Mouse (Mus musculus) liver, embryonic 11.5 days (tissue): ENCODE measurements at regions not wholly inside any gene's neighbourhood (a gene's known extent, or its start where the extent isn't known, plus 50 kb on each side); places are given as distances from the start of the nearest gene placed in this dataset.

Source experiments
- ATAC-seq: fragments of 200-750 bp; cut with Nextera tagmentation; replicated peaks from 2 replicates; pipeline ENCODE4 v1.8.0; 2017; ENCODE audit warnings: moderate number of reproducible peaks, mild to moderate bottlenecking, moderate TSS enrichment, moderate library complexity; ENCODE audit not compliant: low FRiP score
- DNase-seq: peaks from one replicate; pipeline ENCODE4 v3.0.0-alpha.2; 2017; ENCODE audit warnings: low spot score
- H3K27ac ChIP-seq: fragments of 300-500 bp; sonication (generic); 2 replicates; pipeline ENCODE4 v1.5.1; 2014; ENCODE audit warnings: mild to moderate bottlenecking, low read depth, low read length, control low read depth
- H3K27me3 ChIP-seq: fragments of 300-500 bp; sonication (generic); replicated peaks from 2 replicates; pipeline ENCODE4 v1.6.1; 2014; ENCODE audit warnings: low read length, mixed read lengths; ENCODE audit not compliant: control insufficient read depth, insufficient read depth
- H3K36me3 ChIP-seq: fragments of 300-500 bp; sonication (generic); 2 replicates; pipeline ENCODE4 v1.6.1; 2014; ENCODE audit warnings: mild to moderate bottlenecking, low read length, moderate library complexity, mixed read lengths; ENCODE audit not compliant: control insufficient read depth, insufficient read depth
- H3K4me1 ChIP-seq: fragments of 300-500 bp; sonication (generic); replicated peaks from 2 replicates; pipeline ENCODE4 v1.6.1; 2014; ENCODE audit warnings: low read length, mixed read lengths; ENCODE audit not compliant: control insufficient read depth, insufficient read depth
- H3K4me2 ChIP-seq: fragments of 300-500 bp; sonication (generic); 2 replicates; pipeline ENCODE4 v1.6.1; 2014; ENCODE audit warnings: mild to moderate bottlenecking, control low read depth, moderate library complexity
- H3K4me3 ChIP-seq: fragments of 300-500 bp; sonication (generic); 2 replicates; pipeline ENCODE4 v1.5.1; 2014; ENCODE audit warnings: low read depth, low read length, control low read depth
- H3K9ac ChIP-seq: fragments of 300-500 bp; sonication (generic); 2 replicates; pipeline ENCODE4 v1.6.1; 2014; ENCODE audit warnings: low read depth, low read length, control low read depth
- H3K9me3 ChIP-seq: fragments of 300-500 bp; sonication (generic); 2 replicates; pipeline ENCODE4 v1.6.1; 2016; ENCODE audit warnings: low read length, inconsistent platforms, mixed read lengths; ENCODE audit not compliant: control insufficient read depth
- WGBS: fragments of 180-500 bp; shearing (Covaris S2); extraction: QIAGEN DNeasy Blood & Tissue Kit; methylation state at CpG from one replicate; pipeline ENCODE4 v1.1.7; 2014; 5-methylcytosine and 5-hydroxymethylcytosine counted together

- no peaks in the 10 kb centered on the region for H3K9me3 ChIP-seq
- no peak overlapping the region for H3K27ac ChIP-seq
- DNase-seq (no peak), ATAC-seq (no peak)
- H3K4me2 ChIP-seq = no peak overlapping the region
- no peak overlapping the region for H3K9ac ChIP-seq
- H3K36me3 ChIP-seq = no peaks in the 10 kb centered on the region
- WGBS = 66% methylated on average over 5 of the region's 5 CpGs
- no peaks in the 10 kb centered on the region for H3K27me3 ChIP-seq
- H3K4me3 ChIP-seq = no peak overlapping the region
- H3K4me1 ChIP-seq = no peaks in the 10 kb centered on the region
Measured at GRCm38 (mm10) chr2:137925488-137925887, 330.9 kb upstream of the Btbd3 start.

- Histone ChIP-seq H3K4me1 (no peaks in the 10 kb centered on the region), H3K4me2 (no peak overlapping the region), H3K27ac (no peak overlapping the region), H3K9me3 (no peaks in the 10 kb centered on the region), H3K27me3 (no peaks in the 10 kb centered on the region), H3K4me3 (no peak overlapping the region), H3K9ac (no peak overlapping the region), H3K36me3 (no peaks in the 10 kb centered on the region)
- no peak for DNase-seq
- 61% methylated on average over 2 of the region's 2 CpGs for WGBS
- no peak for ATAC-seq
Measured at GRCm38 (mm10) chr2:137924576-137924975, 331.8 kb upstream of the Btbd3 start.

GRCm38 (mm10) chr2:137898425-137898824 is 357.9 kb upstream of the Btbd3 start:
- no peak overlapping the region for H3K9ac ChIP-seq
- no peak overlapping the region for H3K4me3 ChIP-seq
- H3K27ac ChIP-seq = no peak overlapping the region
- ATAC-seq (no peak), DNase-seq (no peak)
- no peaks in the 10 kb centered on the region for H3K9me3 ChIP-seq
- H3K36me3 ChIP-seq = no peaks in the 10 kb centered on the region
- H3K27me3 ChIP-seq = no peaks in the 10 kb centered on the region
- H3K4me2 ChIP-seq = no peak overlapping the region
- no peaks in the 10 kb centered on the region for H3K4me1 ChIP-seq

- Histone ChIP-seq H3K4me2 (no peak overlapping the region), H3K27ac (no peak overlapping the region), H3K9ac (no peak overlapping the region), H3K4me1 (no peaks in the 10 kb centered on the region), H3K27me3 (no peaks in the 10 kb centered on the region), H3K36me3 (no peaks in the 10 kb centered on the region), H3K9me3 (no peaks in the 10 kb centered on the region), H3K4me3 (no peak overlapping the region)
- ATAC-seq (no peak), DNase-seq (no peak)
- WGBS = 61% methylated on average over 7 of the region's 7 CpGs
Measured at GRCm38 (mm10) chr2:137880211-137881031, 375.9 kb upstream of the Btbd3 start.

- H3K4me3 ChIP-seq = no peak overlapping the region
- no peak overlapping the region for H3K4me2 ChIP-seq
- no peak overlapping the region for H3K27ac ChIP-seq
- no peak overlapping the region for H3K9ac ChIP-seq
- no peaks in the 10 kb centered on the region for H3K36me3 ChIP-seq
- DNase-seq = no peak
- 71% methylated on average over 4 of the region's 4 CpGs for WGBS
- H3K9me3 ChIP-seq = no peaks in the 10 kb centered on the region
- ATAC-seq = no peak
- H3K27me3 ChIP-seq = no peaks in the 10 kb centered on the region
- H3K4me1 ChIP-seq = no peaks in the 10 kb centered on the region
Measured at GRCm38 (mm10) chr2:137869676-137870075, 386.7 kb upstream of the Btbd3 start.

GRCm38 (mm10) chr2:137854494-137854893 is 401.9 kb upstream of the Btbd3 start:
- no peak overlapping the region for H3K4me3 ChIP-seq
- WGBS = 64% methylated on average over 4 of the region's 4 CpGs
- no peaks in the 10 kb centered on the region for H3K9me3 ChIP-seq
- ATAC-seq (no peak), DNase-seq (no peak)
- H3K4me1 ChIP-seq = no peaks in the 10 kb centered on the region
- H3K36me3 ChIP-seq = no peaks in the 10 kb centered on the region
- H3K9ac ChIP-seq = no peak overlapping the region
- no peak overlapping the region for H3K4me2 ChIP-seq
- H3K27me3 ChIP-seq = no peaks in the 10 kb centered on the region
- H3K27ac ChIP-seq = no peak overlapping the region

- 74% methylated on average over 10 of the region's 10 CpGs for WGBS
- no peaks in the 10 kb centered on the region for H3K36me3 ChIP-seq
- no peak overlapping the region for H3K27ac ChIP-seq
- ATAC-seq (no peak), DNase-seq (no peak)
- H3K9ac ChIP-seq = no peak overlapping the region
- H3K9me3 ChIP-seq = no peaks in the 10 kb centered on the region
- H3K4me1 ChIP-seq = no peaks in the 10 kb centered on the region
- no peak overlapping the region for H3K4me2 ChIP-seq
- H3K27me3 ChIP-seq = no peaks in the 10 kb centered on the region
- H3K4me3 ChIP-seq = no peak overlapping the region
Measured at GRCm38 (mm10) chr2:137853399-137854259, 402.7 kb upstream of the Btbd3 start.

- Histone ChIP-seq H3K9me3 (no peaks in the 10 kb centered on the region), H3K27ac (no peak overlapping the region), H3K36me3 (no peaks in the 10 kb centered on the region), H3K4me1 (no peaks in the 10 kb centered on the region), H3K9ac (no peak overlapping the region), H3K27me3 (no peaks in the 10 kb centered on the region), H3K4me2 (no peak overlapping the region), H3K4me3 (no peak overlapping the region)
- 16% methylated on average over 2 of the region's 2 CpGs for WGBS
- ATAC-seq = peak; percentile 64; the same call in 1 of the 2 replicates
- no peak for DNase-seq
Measured at GRCm38 (mm10) chr2:137847901-137848300, 408.5 kb upstream of the Btbd3 start.
